Mouse (Mus musculus) stomach, embryonic 15.5 days (tissue): Measurements from ENCODE around the gene Tor2a. TPM values are rescaled to one million over a fixed set of nuclear protein-coding genes. Genes with fewer than 3 reads are reported as not detected.

Experiments used
- ATAC-seq: fragments of 200-750 bp; cut with Nextera tagmentation; 2 replicates; pipeline ENCODE4 v1.8.0; 2017; ENCODE audit warnings: low read depth, moderate number of reproducible peaks, moderate TSS enrichment; ENCODE audit not compliant: insufficient read depth, low FRiP score
- H3K27ac ChIP-seq: fragments of 300-500 bp; sonication (generic); 2 replicates; pipeline ENCODE4 v1.5.1; 2015; ENCODE audit warnings: mild to moderate bottlenecking, inconsistent platforms
- H3K27me3 ChIP-seq: fragments of 300-500 bp; sonication (generic); replicated peaks from 2 replicates; pipeline ENCODE4 v1.6.1; 2015; ENCODE audit warnings: inconsistent platforms
- H3K36me3 ChIP-seq: fragments of 300-500 bp; sonication (generic); 2 replicates; pipeline ENCODE4 v1.6.1; 2015; ENCODE audit warnings: inconsistent platforms
- H3K4me1 ChIP-seq: fragments of 300-500 bp; sonication (generic); 2 replicates; pipeline ENCODE4 v1.6.1; 2015; ENCODE audit warnings: inconsistent platforms
- H3K4me2 ChIP-seq: fragments of 300-500 bp; sonication (generic); 2 replicates; pipeline ENCODE4 v1.6.1; 2015; ENCODE audit warnings: mild to moderate bottlenecking, inconsistent platforms
- H3K4me3 ChIP-seq: fragments of 300-500 bp; sonication (generic); replicated peaks from 2 replicates; pipeline ENCODE4 v1.5.1; 2015; ENCODE audit warnings: inconsistent platforms
- H3K9ac ChIP-seq: fragments of 300-500 bp; sonication (generic); 2 replicates; pipeline ENCODE4 v1.6.1; 2015; ENCODE audit warnings: inconsistent platforms
- H3K9me3 ChIP-seq: fragments of 300-500 bp; sonication (generic); 2 replicates; pipeline ENCODE4 v1.6.1; 2016; ENCODE audit warnings: inconsistent platforms
- WGBS: fragments of 180-500 bp; shearing (Covaris S2); methylation state at CpG from one replicate; pipeline ENCODE4 v1.1.7; 2015; 5-methylcytosine and 5-hydroxymethylcytosine counted together
- microRNA counts: library from miRNA; unstranded; fragments of <30 nt; microRNA quantifications from one replicate; lab custom pipeline; 2016
- microRNA-seq: library from miRNA; unstranded; fragments of <30 nt; microRNA quantifications from one replicate; pipeline ENCODE4, GENCODE M21; 2016
- polyA plus RNA-seq: library from polyadenylated mRNA; unstranded; fragments of >200 nt; fragmentation: Nextera tagmentation; extraction: Ambion mirVana; gene quantifications from 2 replicates; pipeline ENCODE4 v1.2.1, GENCODE M21; 2015

Gene Tor2a
- polyA plus RNA-seq, 1 experiment from 2014 or later = 63.8 TPM

GRCm38 (mm10) chr2:32788581-32788980 is 31.5 kb downstream of the Tor2a start:
- 40% methylated on average over 2 of the region's 2 CpGs for WGBS
- H3K4me2 ChIP-seq = no peak overlapping the region
- no peaks in the 10 kb centered on the region for H3K36me3 ChIP-seq
- H3K9ac ChIP-seq = no peak overlapping the region
- H3K27ac ChIP-seq = no peak overlapping the region
- H3K4me1 ChIP-seq = no peaks in the 10 kb centered on the region
- no peak overlapping the region for H3K4me3 ChIP-seq
- no peaks in the 10 kb centered on the region for H3K27me3 ChIP-seq
- no peak for ATAC-seq
- H3K9me3 ChIP-seq = no peaks in the 10 kb centered on the region

GRCm38 (mm10) chr2:32791297-32791696 is 34.3 kb downstream of the Tor2a start:
- H3K27me3 ChIP-seq = no peaks in the 10 kb centered on the region
- no peak for ATAC-seq

GRCm38 (mm10) chr2:32795748-32796418 is 38.8 kb downstream of the Tor2a start:
- H3K9me3 ChIP-seq = no peaks in the 10 kb centered on the region
- H3K4me3 ChIP-seq = no peak overlapping the region
- ATAC-seq = no peak
- H3K9ac ChIP-seq = no peak overlapping the region
- no peaks in the 10 kb centered on the region for H3K27me3 ChIP-seq
- H3K27ac ChIP-seq = no peak overlapping the region
- no peak overlapping the region for H3K4me2 ChIP-seq
- H3K4me1 ChIP-seq = no peaks in the 10 kb centered on the region
- peaks cover 7% of the 10 kb centered on the region; the same call in 1 of the 2 replicates for H3K36me3 ChIP-seq
- 88% methylated on average over 13 of the region's 13 CpGs for WGBS

More at GRCm38 (mm10) chr2:32791297-32791696, 34.3 kb downstream of the Tor2a start:
- no peaks in the 10 kb centered on the region for H3K4me1 ChIP-seq
- no peak overlapping the region for H3K9ac ChIP-seq
- WGBS = 75% methylated on average over 6 of the region's 6 CpGs
- H3K36me3 ChIP-seq = no peaks in the 10 kb centered on the region
- H3K27ac ChIP-seq = no peak overlapping the region
- no peak overlapping the region for H3K4me2 ChIP-seq
- no peaks in the 10 kb centered on the region for H3K9me3 ChIP-seq
- H3K4me3 ChIP-seq = no peak overlapping the region

GRCm38 (mm10) chr2:32798251-32798962 is 41.4 kb downstream of the Tor2a start:
- 51% methylated on average over 10 of the region's 10 CpGs for WGBS
- Histone ChIP-seq H3K36me3 (peaks cover 7% of the 10 kb centered on the region; the same call in 1 of the 2 replicates), H3K9me3 (no peaks in the 10 kb centered on the region), H3K4me1 (no peaks in the 10 kb centered on the region), H3K9ac (no peak overlapping the region), H3K27me3 (no peaks in the 10 kb centered on the region), H3K4me3 (no peak overlapping the region), H3K27ac (no peak overlapping the region), H3K4me2 (no peak overlapping the region)
- ATAC-seq = no peak

- 89% methylated on average over 14 of the region's 14 CpGs for WGBS
- no peak overlapping the region for H3K4me3 ChIP-seq
- H3K27me3 ChIP-seq = no peaks in the 10 kb centered on the region
- H3K9me3 ChIP-seq = no peaks in the 10 kb centered on the region
- H3K27ac ChIP-seq = no peak overlapping the region
- no peak overlapping the region for H3K4me2 ChIP-seq
- ATAC-seq = no peak
- no peaks in the 10 kb centered on the region for H3K4me1 ChIP-seq
- H3K36me3 ChIP-seq = 0 out of 2 replicates have a peak, but pooled peaks cover 9% of the 10 kb centered on the region
- H3K9ac ChIP-seq = no peak overlapping the region
Measured at GRCm38 (mm10) chr2:32808816-32809566, 52.0 kb downstream of the Tor2a start.

MicroRNAs encoded within 50 kb of the gene (microRNA counts, 519-probe panel; counts per million panel counts)
- microRNA mmu-miR-2861 (lab: Ali Mortazavi, UCI) = 2,065 counts per million, percentile 27 among the panel's probes with 10 or more counts

Small RNA genes within 50 kb of the gene (microRNA-seq; reads per million reads assigned to microRNA genes)
- gene Mir2861 (not detected), gene Mir3960 (not detected)

Other genes starting within 250 kb of the Tor2a start
- gene Fam102a, start 221.9 kb upstream of the Tor2a start, polyA plus RNA-seq = 11.2 and 13.0 TPM in 2 replicates
- gene Dpm2, start 186.4 kb upstream of the Tor2a start, polyA plus RNA-seq = 109 and 112 TPM in 2 replicates
- 0.36 and 0.61 TPM in 2 replicates for gene Pip5kl1, start 182.4 kb upstream of the Tor2a start, polyA plus RNA-seq
- 0.09 and 0.12 TPM in 2 replicates for gene 9430097D07Rik, start 181.6 kb upstream of the Tor2a start, polyA plus RNA-seq
- gene St6galnac4, start 170.1 kb upstream of the Tor2a start, polyA plus RNA-seq = 18.3 and 20.3 TPM in 2 replicates
- gene St6galnac6, start 157.5 kb upstream of the Tor2a start, polyA plus RNA-seq = 17.4 and 19.7 TPM in 2 replicates
- gene Ak1, start 135.5 kb upstream of the Tor2a start, polyA plus RNA-seq = 21.8 and 22.1 TPM in 2 replicates
- gene Eng, start 110.6 kb upstream of the Tor2a start, polyA plus RNA-seq = 59.6 and 65.3 TPM in 2 replicates
- 33.8 and 34.1 TPM in 2 replicates for gene Fpgs, start 53.1 kb upstream of the Tor2a start, polyA plus RNA-seq
- gene Cdk9, start 44.2 kb upstream of the Tor2a start, polyA plus RNA-seq = 89.8 and 91.4 TPM in 2 replicates
- gene Sh2d3c, start 36.2 kb upstream of the Tor2a start, polyA plus RNA-seq = 26.2 and 28.6 TPM in 2 replicates
- gene 6330409D20Rik, start 16.2 kb upstream of the Tor2a start, polyA plus RNA-seq = 0.27 and 0.45 TPM in 2 replicates
- 0.23 and 0.41 TPM in 2 replicates for gene Ttc16, start 18.4 kb downstream of the Tor2a start, polyA plus RNA-seq
- 4.4 TPM in 2 replicates for gene Ptrh1, start 18.6 kb downstream of the Tor2a start, polyA plus RNA-seq
- gene Cfap157, start 27.2 kb downstream of the Tor2a start, polyA plus RNA-seq = 0.62 and 1.1 TPM in 2 replicates
- 20.0 and 21.4 TPM in 2 replicates for gene Stxbp1, start 90.0 kb downstream of the Tor2a start, polyA plus RNA-seq
- gene Fam129b, start 118.9 kb downstream of the Tor2a start, polyA plus RNA-seq = 67.1 and 73.6 TPM in 2 replicates
- 152 and 172 TPM in 2 replicates for gene Rpl12, start 204.3 kb downstream of the Tor2a start, polyA plus RNA-seq
- 8.8 and 10.1 TPM in 2 replicates for gene Lrsam1, start 204.4 kb downstream of the Tor2a start, polyA plus RNA-seq
- 16.9 and 18.2 TPM in 2 replicates for gene Slc2a8, start 224.8 kb downstream of the Tor2a start, polyA plus RNA-seq